Mouse (Mus musculus) kidney, embryonic 14.5 days (tissue): Measurements from ENCODE around the gene Sema5a. TPM values are rescaled to one million over a fixed set of nuclear protein-coding genes. Genes with fewer than 3 reads are reported as not detected.
"Not testable (repeated sequence)": the region's sequence is repeated elsewhere in the genome, so short reads cannot be mapped to it uniquely, and the experiment has no call there.

Experiments used
- ATAC-seq: fragments of 200-750 bp; cut with Nextera tagmentation; 2 replicates; pipeline ENCODE4 v1.8.0; 2017; ENCODE audit warnings: moderate number of reproducible peaks, mild to moderate bottlenecking, moderate TSS enrichment, moderate library complexity; ENCODE audit not compliant: low FRiP score, low TSS enrichment
- H3K27ac ChIP-seq: fragments of 300-500 bp; sonication (generic); 2 replicates; pipeline ENCODE4 v1.5.1; 2014; ENCODE audit warnings: low read depth, mild to moderate bottlenecking, low read length, moderate library complexity, mixed read lengths
- H3K27me3 ChIP-seq: fragments of 300-500 bp; sonication (generic); 2 replicates; pipeline ENCODE4 v1.6.1; 2014; ENCODE audit warnings: mild to moderate bottlenecking, low read length; ENCODE audit not compliant: control insufficient read depth, insufficient read depth
- H3K36me3 ChIP-seq: fragments of 300-500 bp; sonication (generic); 2 replicates; pipeline ENCODE4 v1.6.1; 2014; ENCODE audit warnings: low read length, mixed read lengths; ENCODE audit not compliant: control insufficient read depth, insufficient read depth
- H3K4me1 ChIP-seq: fragments of 300-500 bp; sonication (generic); 2 replicates; pipeline ENCODE4 v1.6.1; 2014; ENCODE audit warnings: low read length, mixed read lengths; ENCODE audit not compliant: control insufficient read depth, insufficient read depth
- H3K4me2 ChIP-seq: fragments of 300-500 bp; sonication (generic); replicated peaks from 2 replicates; pipeline ENCODE4 v1.6.1; 2014; ENCODE audit warnings: low read depth, mild to moderate bottlenecking, low read length
- H3K4me3 ChIP-seq: fragments of 300-500 bp; sonication (generic); 2 replicates; pipeline ENCODE4 v1.5.1; 2014; ENCODE audit warnings: mild to moderate bottlenecking, low read length
- H3K9ac ChIP-seq: fragments of 300-500 bp; sonication (generic); 2 replicates; pipeline ENCODE4 v1.6.1; 2014; ENCODE audit warnings: low read depth, mild to moderate bottlenecking, low read length, moderate library complexity
- H3K9me3 ChIP-seq: fragments of 300-500 bp; sonication (generic); 2 replicates; pipeline ENCODE4 v1.6.1; 2016; ENCODE audit warnings: low read length; ENCODE audit not compliant: control insufficient read depth
- WGBS: fragments of 180-500 bp; shearing (Covaris S2); extraction: QIAGEN DNeasy Blood & Tissue Kit; methylation state at CpG from one replicate; pipeline ENCODE4 v1.1.7; 2014; 5-methylcytosine and 5-hydroxymethylcytosine counted together
- polyA plus RNA-seq: library from polyadenylated mRNA; unstranded; fragments of >200 nt; fragmentation: Nextera tagmentation; extraction: Ambion mirVana; gene quantifications from 2 replicates; pipeline ENCODE4 v1.2.1, GENCODE M21; 2014

Gene Sema5a
- polyA plus RNA-seq, 1 experiment from 2014 or later: 30.2 TPM

- no peaks in the 10 kb centered on the region for H3K36me3 ChIP-seq
- H3K9me3 ChIP-seq: peaks cover 5% of the 10 kb centered on the region; the same call in 1 of the 2 replicates
- ATAC-seq: no peak
- no peaks in the 10 kb centered on the region for H3K27me3 ChIP-seq
- no peaks in the 10 kb centered on the region for H3K4me1 ChIP-seq
- H3K4me3 ChIP-seq: no peak overlapping the region
- no peak overlapping the region for H3K4me2 ChIP-seq
- WGBS: 79% methylated on average over 7 of the region's 7 CpGs
- no peak overlapping the region for H3K9ac ChIP-seq
- 0 out of 2 replicates have a peak overlapping the region, but pooled peaks have one; percentile 30 for H3K27ac ChIP-seq
Measured at GRCm38 (mm10) chr15:32226888-32227395, 17.7 kb upstream of the Sema5a start.

GRCm38 (mm10) chr15:32230066-32230465, 14.5 kb upstream of the Sema5a start:
- ATAC-seq: no peak
- WGBS: 85% methylated on average over 2 of the region's 2 CpGs
- H3K9me3 ChIP-seq: no peaks in the 10 kb centered on the region

GRCm38 (mm10) chr15:32232189-32232588, 12.4 kb upstream of the Sema5a start:
- ATAC-seq: no peak
- 92% methylated on average over 3 of the region's 3 CpGs for WGBS

More at GRCm38 (mm10) chr15:32230066-32230465, 14.5 kb upstream of the Sema5a start:
- Histone ChIP-seq H3K9ac (no peak overlapping the region), H3K27ac (no peak overlapping the region), H3K4me2 (no peak overlapping the region), H3K36me3 (no peaks in the 10 kb centered on the region), H3K4me1 (no peaks in the 10 kb centered on the region), H3K27me3 (no peaks in the 10 kb centered on the region), H3K4me3 (no peak overlapping the region)

GRCm38 (mm10) chr15:32232666-32233141, 11.9 kb upstream of the Sema5a start:
- not testable (repeated sequence) for H3K27me3 ChIP-seq, H3K4me1 ChIP-seq, H3K9ac ChIP-seq, H3K9me3 ChIP-seq, H3K27ac ChIP-seq, H3K4me2 ChIP-seq, H3K36me3 ChIP-seq, H3K4me3 ChIP-seq
- WGBS: 12% methylated on average over 8 of the region's 8 CpGs
- 0 out of 2 replicates have a peak, but pooled peaks have one; percentile 46 for ATAC-seq

More at GRCm38 (mm10) chr15:32232189-32232588, 12.4 kb upstream of the Sema5a start:
- H3K9ac ChIP-seq: no peak overlapping the region
- H3K27ac ChIP-seq: no peak overlapping the region
- no peaks in the 10 kb centered on the region for H3K9me3 ChIP-seq
- H3K4me3 ChIP-seq: no peak overlapping the region
- H3K4me1 ChIP-seq: no peaks in the 10 kb centered on the region
- H3K4me2 ChIP-seq: no peak overlapping the region
- H3K27me3 ChIP-seq: no peaks in the 10 kb centered on the region
- no peaks in the 10 kb centered on the region for H3K36me3 ChIP-seq

GRCm38 (mm10) chr15:32233451-32233850, 11.2 kb upstream of the Sema5a start:
- 100% methylated on average over 1 of the region's 1 CpGs for WGBS
- no peaks in the 10 kb centered on the region for H3K9me3 ChIP-seq

GRCm38 (mm10) chr15:32239099-32239498, 5.5 kb upstream of the Sema5a start:
- Histone ChIP-seq H3K27me3 (no peaks in the 10 kb centered on the region), H3K4me3 (no peak overlapping the region), H3K4me2 (no peak overlapping the region), H3K9ac (no peak overlapping the region), H3K9me3 (no peaks in the 10 kb centered on the region), H3K4me1 (no peaks in the 10 kb centered on the region), H3K36me3 (peaks cover 9% of the 10 kb centered on the region; the same call in 1 of the 2 replicates), H3K27ac (no peak overlapping the region)
- ATAC-seq: no peak
- WGBS: 94% methylated on average over 2 of the region's 2 CpGs

More at GRCm38 (mm10) chr15:32233451-32233850, 11.2 kb upstream of the Sema5a start:
- H3K4me3 ChIP-seq: no peak overlapping the region
- H3K9ac ChIP-seq: no peak overlapping the region
- H3K27ac ChIP-seq: no peak overlapping the region
- no peak for ATAC-seq
- H3K4me1 ChIP-seq: no peaks in the 10 kb centered on the region
- no peaks in the 10 kb centered on the region for H3K36me3 ChIP-seq
- H3K27me3 ChIP-seq: no peaks in the 10 kb centered on the region
- H3K4me2 ChIP-seq: no peak overlapping the region

GRCm38 (mm10) chr15:32240159-32240558, 4.5 kb upstream of the Sema5a start:
- H3K27ac ChIP-seq: no peak overlapping the region
- no peaks in the 10 kb centered on the region for H3K9me3 ChIP-seq
- H3K27me3 ChIP-seq: no peaks in the 10 kb centered on the region
- H3K4me1 ChIP-seq: no peaks in the 10 kb centered on the region
- no peak for ATAC-seq
- no peak overlapping the region for H3K4me3 ChIP-seq
- peaks cover 9% of the 10 kb centered on the region; the same call in 1 of the 2 replicates for H3K36me3 ChIP-seq
- H3K9ac ChIP-seq: no peak overlapping the region
- no peak overlapping the region for H3K4me2 ChIP-seq
- WGBS: 93% methylated on average over 3 of the region's 3 CpGs

- Histone ChIP-seq H3K36me3 (peaks cover 9% of the 10 kb centered on the region; the same call in 1 of the 2 replicates), H3K4me1 (no peaks in the 10 kb centered on the region), H3K9ac (no peak overlapping the region), H3K27me3 (no peaks in the 10 kb centered on the region), H3K9me3 (no peaks in the 10 kb centered on the region), H3K4me3 (no peak overlapping the region), H3K27ac (no peak overlapping the region), H3K4me2 (no peak overlapping the region)
- 90% methylated on average over 6 of the region's 6 CpGs for WGBS
- ATAC-seq: no peak
Measured at GRCm38 (mm10) chr15:32241666-32242065, 2.9 kb upstream of the Sema5a start.

- no peaks in the 10 kb centered on the region for H3K27me3 ChIP-seq
- H3K9ac ChIP-seq: peak overlapping the region; percentile 74; the same call in 1 of the 2 replicates
- peak overlapping the region; percentile 95 for H3K4me2 ChIP-seq
- peak overlapping the region; percentile 64 for H3K4me3 ChIP-seq
- WGBS: 60% methylated on average over 12 of the region's 12 CpGs
- no peaks in the 10 kb centered on the region for H3K9me3 ChIP-seq
- H3K27ac ChIP-seq: peak overlapping the region; percentile 49
- no peak for ATAC-seq
- H3K4me1 ChIP-seq: peaks cover 10% of the 10 kb centered on the region; the same call in 1 of the 2 replicates
- H3K36me3 ChIP-seq: peaks cover 9% of the 10 kb centered on the region; the same call in 1 of the 2 replicates
Measured at GRCm38 (mm10) chr15:32243096-32243785, 1.4 kb upstream of the Sema5a start.
